Comparison of ENCODE assay signal across 8 mouse cellular contexts in the genomic region with DNA sequence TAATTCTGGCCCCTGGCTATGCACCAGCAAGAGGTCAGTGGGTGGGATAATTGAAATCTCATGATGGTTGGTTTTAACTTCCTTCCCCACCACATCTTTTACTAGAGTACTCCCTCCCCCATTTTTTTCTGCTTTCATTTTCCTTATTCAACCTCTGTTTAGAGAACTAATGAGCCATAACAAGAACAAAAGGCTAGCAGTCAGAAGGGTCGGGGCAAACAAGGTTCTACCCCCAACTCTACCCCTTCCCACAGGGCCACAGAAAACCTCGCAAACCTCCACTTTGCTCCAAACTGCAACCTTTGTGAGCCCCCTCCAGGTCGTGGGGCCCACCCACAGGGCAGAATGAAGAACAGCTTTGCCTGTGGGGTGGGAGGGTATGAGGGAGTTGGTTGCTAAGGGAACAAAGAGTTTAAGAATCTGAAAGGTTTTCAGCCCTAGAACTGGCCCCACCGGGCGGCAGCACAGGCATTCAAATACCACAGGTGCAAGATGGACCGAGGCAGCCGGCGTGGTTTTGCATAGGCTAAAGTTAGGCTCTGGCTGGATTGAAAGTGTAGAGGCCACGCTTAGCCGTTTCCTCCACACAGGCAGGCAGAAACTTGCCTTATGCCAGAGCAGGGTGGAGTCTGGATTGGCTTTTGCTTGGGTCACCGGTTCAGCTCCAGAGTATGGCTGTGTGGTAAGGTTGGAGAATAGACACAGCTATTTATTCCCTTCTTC.
DNase-seq lines count a peak whose midpoint lies in the region; ATAC-seq lines count a peak whose summit lies in the region.

No protein-coding gene starts in this region.

- WGBS in kidney, embryonic 15.5 days: 22% methylated on average over 11 of the region's 11 CpGs
- WGBS in hindbrain, embryonic 14.5 days: 10% methylated on average over 11 of the region's 11 CpGs
- WGBS in neural tube, embryonic 15.5 days: 10% methylated on average over 11 of the region's 11 CpGs

- peak overlapping the region; percentile 57 for H3K27ac ChIP-seq in kidney, embryonic 15.5 days
- H3K27ac ChIP-seq in hindbrain, embryonic 14.5 days: 0 out of 2 replicates have a peak overlapping the region, but pooled peaks have one; percentile 3
- 0 out of 2 replicates have a peak overlapping the region, but pooled peaks have one; percentile 2 for H3K27ac ChIP-seq in neural tube, embryonic 15.5 days (replicated peaks)

- no peak for DNase-seq in kidney, postnatal 14 days
- peak; percentile 25 for DNase-seq in brain, adult 2 months (ENCODE audit: low read depth, low spot score)
- no peak for DNase-seq in hindbrain, embryonic 14.5 days (ENCODE audit: low spot score)
- no peak for DNase-seq in c-Kit-positive CD71-positive TER-119-positive erythroid progenitor cells, embryonic 14.5 days (ENCODE audit: low spot score)
- DNase-seq in adrenal gland, adult 18-20 months (ENCODE audit: low spot score in 2 of 2): no peak
- DNase-seq in MN1 (ENCODE audit: low spot score): no peak

- no peaks in the 10 kb centered on the region for H3K27me3 ChIP-seq in kidney, embryonic 15.5 days
- no peaks in the 10 kb centered on the region for H3K27me3 ChIP-seq in hindbrain, embryonic 14.5 days (ENCODE audit: control insufficient read depth, insufficient read depth, low read length)
- no peaks in the 10 kb centered on the region for H3K27me3 ChIP-seq in neural tube, embryonic 15.5 days (replicated peaks)

- no peak overlapping the region for H3K4me3 ChIP-seq in kidney, embryonic 15.5 days (replicated peaks)
- no peak overlapping the region for H3K4me3 ChIP-seq in hindbrain, embryonic 14.5 days (replicated peaks; ENCODE audit: low read length)
- H3K4me3 ChIP-seq in neural tube, embryonic 15.5 days (replicated peaks): no peak overlapping the region

- H3K9me3 ChIP-seq in kidney, embryonic 15.5 days (replicated peaks): no peaks in the 10 kb centered on the region
- H3K9me3 ChIP-seq in hindbrain, embryonic 14.5 days (ENCODE audit: control insufficient read depth, low read length): no peaks in the 10 kb centered on the region
- H3K9me3 ChIP-seq in neural tube, embryonic 15.5 days (replicated peaks): no peaks in the 10 kb centered on the region

- H3K4me2 ChIP-seq in kidney, embryonic 15.5 days: peak overlapping the region; percentile 35
- no peak overlapping the region for H3K4me2 ChIP-seq in hindbrain, embryonic 14.5 days (replicated peaks)
- no peak overlapping the region for H3K4me2 ChIP-seq in neural tube, embryonic 15.5 days

- peak; percentile 81 for ATAC-seq in kidney, embryonic 15.5 days (replicated peaks; ENCODE audit: low FRiP score)
- ATAC-seq in hindbrain, embryonic 14.5 days (ENCODE audit: low FRiP score): peak; percentile 51; the same call in 1 of the 2 replicates
- ATAC-seq in neural tube, embryonic 15.5 days (ENCODE audit: low FRiP score): no peak

- no peak overlapping the region for H3K9ac ChIP-seq in kidney, embryonic 15.5 days
- H3K9ac ChIP-seq in hindbrain, embryonic 14.5 days: no peak overlapping the region
- no peak overlapping the region for H3K9ac ChIP-seq in neural tube, embryonic 15.5 days (replicated peaks)

- H3K4me1 ChIP-seq in kidney, embryonic 15.5 days: peaks cover 19% of the 10 kb centered on the region
- H3K4me1 ChIP-seq in hindbrain, embryonic 14.5 days (replicated peaks; ENCODE audit: control insufficient read depth, insufficient read depth, low read length): peaks cover 8% of the 10 kb centered on the region
- peaks cover 17% of the 10 kb centered on the region for H3K4me1 ChIP-seq in neural tube, embryonic 15.5 days

- no peaks in the 10 kb centered on the region for H3K36me3 ChIP-seq in kidney, embryonic 15.5 days
- no peaks in the 10 kb centered on the region for H3K36me3 ChIP-seq in hindbrain, embryonic 14.5 days (replicated peaks; ENCODE audit: control insufficient read depth, insufficient read depth)
- no peaks in the 10 kb centered on the region for H3K36me3 ChIP-seq in neural tube, embryonic 15.5 days

Comparison
In these comparisons a context has a peak if more than half of its experiments do, and no peak if none do; other contexts are left out.
1. H3K27ac ChIP-seq: peak in every context shown above with its lines; median percentile 57 in kidney, embryonic 15.5 days; 3 in hindbrain, embryonic 14.5 days; 2 in neural tube, embryonic 15.5 days.